Mouse (Mus musculus) C2C12 (cell line): ENCODE data around the gene B3gntl1. TPM values are rescaled to one million over a fixed set of nuclear protein-coding genes. Genes with fewer than 3 reads are reported as not detected.
A peak's percentile ranks its signal among the peaks of the same experiment; 100 is the strongest.

Source experiments
- H3K27me3 ChIP-seq: one replicate; pipeline ENCODE4 v1.6.1; 2011; ENCODE audit not compliant: control insufficient read depth, insufficient read depth, insufficient read length
- H3K36me3 ChIP-seq: one replicate; pipeline ENCODE4 v1.6.1; 2011; ENCODE audit not compliant: control insufficient read depth, insufficient read depth
- H3K4me3 ChIP-seq: one replicate; pipeline ENCODE4 v1.5.1; 2011; ENCODE audit warnings: mild to moderate bottlenecking, control low read depth; ENCODE audit not compliant: poor library complexity, insufficient read depth, severe bottlenecking
- H3K79me2 ChIP-seq: one replicate; pipeline ENCODE4 v1.6.1; 2011; ENCODE audit not compliant: control insufficient read depth, insufficient read depth
- H3K79me3 ChIP-seq: one replicate; pipeline ENCODE4 v1.6.1; 2011; ENCODE audit warnings: low read depth, control low read depth
- H3ac ChIP-seq: one replicate; pipeline ENCODE3; 2011; ENCODE audit warnings: low read depth; ENCODE audit not compliant: control insufficient read depth, insufficient read length
- CEBPB ChIP-seq: IDR thresholded peaks from one replicate; pipeline ENCODE4 v1.6.1; 2011; ENCODE audit warnings: low read depth, mild to moderate bottlenecking, control low read depth, moderate library complexity
- CTCF ChIP-seq: IDR thresholded peaks from one replicate; pipeline ENCODE4 v1.5.1; 2011; ENCODE audit not compliant: control insufficient read depth, insufficient read depth, insufficient read length
- FOSL1 ChIP-seq: IDR thresholded peaks from one replicate; pipeline ENCODE4 v1.8.0; 2011; ENCODE audit warnings: mild to moderate bottlenecking, low read length; ENCODE audit not compliant: poor library complexity, insufficient read depth, severe bottlenecking
- MAX ChIP-seq: IDR thresholded peaks from one replicate; pipeline ENCODE4 v1.6.1; 2011; ENCODE audit warnings: mild to moderate bottlenecking, control low read depth
- MYOD1 ChIP-seq: IDR thresholded peaks from one replicate; pipeline ENCODE4 v1.6.1; 2011; ENCODE audit warnings: low read depth; ENCODE audit not compliant: control insufficient read depth, insufficient read length
- MYOG ChIP-seq: IDR thresholded peaks from one replicate; pipeline ENCODE4 v1.6.1; 2011; ENCODE audit not compliant: control insufficient read depth, insufficient read length; ENCODE audit errors: extremely low read depth
- USF1 ChIP-seq: IDR thresholded peaks from one replicate; pipeline ENCODE4 v1.6.1; 2011; ENCODE audit warnings: low read depth, mild to moderate bottlenecking, control low read depth, moderate library complexity
- polyA plus RNA-seq: library from polyadenylated mRNA; unstranded; fragments of >200 nt; fragmentation: generic; extraction: Trizol; gene quantifications from one replicate; pipeline ENCODE4 v1.2.1, GENCODE M21; 2012; ENCODE audit warnings: missing spikeins

B3gntl1 gene
- polyA plus RNA-seq, 1 experiment: 2.7 TPM

DNA sequence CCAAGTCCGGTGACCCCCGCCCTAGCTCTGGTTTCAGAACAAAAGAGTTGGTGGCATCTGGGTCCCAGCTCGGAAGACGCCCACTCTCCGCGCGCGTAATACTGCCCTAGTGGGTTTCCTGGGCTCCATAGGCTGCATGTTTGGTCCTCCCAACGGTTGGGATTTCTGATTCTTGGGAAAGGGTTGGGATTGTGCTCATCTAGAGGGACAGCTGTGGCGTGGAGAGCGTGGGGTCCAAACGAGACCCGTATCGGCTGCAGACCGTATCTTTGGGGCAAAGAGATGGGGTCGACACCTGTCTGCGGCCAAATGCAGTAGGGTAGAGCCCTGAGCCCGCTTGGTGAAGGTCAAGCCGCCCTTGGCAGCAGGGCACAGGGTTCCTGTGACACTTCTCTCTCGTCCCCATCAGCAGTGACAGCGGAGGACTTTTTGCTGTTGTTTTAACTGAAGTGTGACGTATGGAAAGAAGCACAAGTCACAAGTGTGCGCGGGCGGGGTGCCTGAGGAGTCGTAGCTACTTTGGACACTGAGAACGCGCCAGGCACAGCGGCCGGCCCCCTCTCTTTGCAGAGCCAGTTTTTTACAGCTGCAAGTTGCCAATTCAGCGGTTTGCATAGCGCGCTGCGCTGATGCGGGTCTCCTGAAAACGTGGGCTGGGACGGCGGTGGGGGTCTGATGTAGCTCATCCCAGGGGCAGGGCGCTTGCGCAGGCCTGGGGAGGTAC is 30.1 kb upstream of the B3gntl1 start:
- H3K79me3 ChIP-seq: no peaks in the 10 kb centered on the region
- H3ac ChIP-seq: peak overlapping the region; percentile 69
- peak overlapping the region; percentile 55 for H3K4me3 ChIP-seq
- TF ChIP-seq MYOG (no peak), USF1 (no peak)
- H3K79me2 ChIP-seq: peaks cover 45% of the 10 kb centered on the region
- no peaks in the 10 kb centered on the region for H3K27me3 ChIP-seq
- no peaks in the 10 kb centered on the region for H3K36me3 ChIP-seq

DNA sequence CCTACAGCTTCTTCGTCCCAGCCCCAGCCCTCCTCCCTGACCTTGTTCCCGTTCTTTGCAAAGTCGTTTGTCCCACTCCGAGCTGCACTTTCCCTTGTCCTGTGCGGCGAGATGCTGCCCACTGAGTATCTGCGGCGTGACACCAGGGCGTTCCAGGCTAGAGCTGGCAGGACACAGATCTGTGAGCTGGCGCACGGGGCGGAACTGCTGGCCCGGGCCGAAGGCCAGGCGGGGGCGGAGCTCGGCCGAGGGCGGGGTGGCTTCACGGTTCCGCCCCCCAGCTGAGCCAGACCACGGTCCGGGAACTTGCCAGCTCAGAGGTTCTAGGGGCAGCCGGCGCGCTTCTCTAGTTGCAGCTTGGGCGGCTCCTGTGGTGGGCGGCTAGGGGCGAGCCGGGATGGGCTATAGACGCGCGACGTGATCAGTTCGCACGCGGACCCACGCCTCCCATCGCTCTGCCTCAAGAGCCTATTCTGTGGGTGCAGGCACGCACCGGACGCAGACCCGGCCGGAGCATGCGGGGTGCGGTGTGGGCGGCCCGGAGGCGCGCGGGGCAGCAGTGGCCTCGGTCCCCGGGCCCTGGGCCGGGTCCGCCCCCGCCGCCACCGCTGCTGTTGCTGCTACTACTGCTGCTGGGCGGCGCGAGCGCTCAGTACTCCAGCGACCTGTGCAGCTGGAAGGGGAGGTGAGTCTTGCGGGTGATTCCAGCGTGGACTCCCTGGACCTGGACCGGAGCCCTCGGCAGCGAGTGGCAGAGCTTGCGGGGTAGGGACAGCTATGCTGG is 29.4 kb upstream of the B3gntl1 start:
- no peaks in the 10 kb centered on the region for H3K27me3 ChIP-seq
- peak overlapping the region; percentile 69 for H3ac ChIP-seq

GRCm38 (mm10) chr11:121701244-121701643 is 28.3 kb upstream of the B3gntl1 start, which contains the start of gene Metrnl:
Gene Metrnl (plus strand): TSS chr11:121701544.
- Histone ChIP-seq H3K27me3 (no peaks in the 10 kb centered on the region), H3K79me3 (no peaks in the 10 kb centered on the region), H3K79me2 (peaks cover 32% of the 10 kb centered on the region), H3K36me3 (no peaks in the 10 kb centered on the region), H3ac (peak within 1 kb of the TSS; percentile 69), H3K4me3 (peak within 1 kb of the TSS; percentile 55)
- TF ChIP-seq MYOD1 (no peak), CTCF (no peak), CEBPB (no peak), MAX (no peak), FOSL1 (no peak), MYOG (no peak), USF1 (no peak)

More for the DNA sequence above, 29.4 kb upstream of the B3gntl1 start:
- no peak for TF ChIP-seq MYOD1
- TF ChIP-seq FOSL1: no peak
- TF ChIP-seq CEBPB: no peak
- TF ChIP-seq USF1: no peak
- TF ChIP-seq MAX: no peak
- H3K79me2 ChIP-seq: peaks cover 37% of the 10 kb centered on the region
- H3K4me3 ChIP-seq: peak overlapping the region; percentile 55
- no peaks in the 10 kb centered on the region for H3K79me3 ChIP-seq
- no peaks in the 10 kb centered on the region for H3K36me3 ChIP-seq

- TF ChIP-seq CEBPB (peak; percentile 52), CTCF (no peak)
- Histone ChIP-seq H3K36me3 (no peaks in the 10 kb centered on the region), H3K79me2 (peaks cover 8% of the 10 kb centered on the region), H3K4me3 (no peak overlapping the region), H3K27me3 (no peaks in the 10 kb centered on the region), H3K79me3 (no peaks in the 10 kb centered on the region), H3ac (no peak overlapping the region)
Measured at GRCm38 (mm10) chr11:121698381-121698955, 25.5 kb upstream of the B3gntl1 start.

DNA sequence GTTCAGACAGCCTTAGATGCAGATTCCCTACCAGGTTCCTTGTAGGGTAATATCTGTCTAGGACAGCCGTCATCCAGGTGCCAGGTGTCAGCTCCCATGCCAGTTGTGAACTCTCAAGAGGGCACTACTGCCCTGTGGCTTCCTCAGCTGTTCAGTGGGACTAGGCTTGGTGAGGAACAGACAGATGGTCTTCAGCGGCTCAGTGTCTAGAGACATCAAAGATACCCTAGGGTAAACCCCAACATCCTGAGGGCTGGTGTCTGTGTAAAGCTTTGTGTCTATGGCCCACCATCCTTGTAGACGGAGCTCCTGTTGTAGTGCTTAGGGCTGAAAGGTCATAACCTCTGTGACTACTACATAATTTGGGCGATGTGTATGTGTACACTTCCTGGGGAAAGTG is 24.3 kb upstream of the B3gntl1 start:
- TF ChIP-seq CEBPB (no peak), MAX (no peak), USF1 (no peak), MYOG (no peak), MYOD1 (no peak)

More for the DNA sequence above, 24.3 kb upstream of the B3gntl1 start:
- no peaks in the 10 kb centered on the region for H3K36me3 ChIP-seq
- H3K27me3 ChIP-seq: no peaks in the 10 kb centered on the region
- no peaks in the 10 kb centered on the region for H3K79me3 ChIP-seq
- H3K79me2 ChIP-seq: no peaks in the 10 kb centered on the region
- no peak overlapping the region for H3ac ChIP-seq
- no peak overlapping the region for H3K4me3 ChIP-seq
